Mouse (Mus musculus): Measurements from ENCODE around the gene Pygm. TPM values are rescaled to one million over a fixed set of nuclear protein-coding genes. Genes with fewer than 3 reads are reported as not detected.

Pygm gene
- polyA plus RNA-seq, 1 experiment from 2014 or later = 0.59 TPM

GRCm38 (mm10) chr19:6343996-6344395, 40.2 kb upstream of the Pygm start:
- Histone ChIP-seq H3K79me2 (ENCODE audit: inconsistent target) (no peaks in the 10 kb centered on the region), H3K27ac (no peak overlapping the region), H3K4me3 (ENCODE audit: inconsistent target) (no peak overlapping the region), H3K36me3 (ENCODE audit: inconsistent target) (peaks cover 15% of the 10 kb centered on the region; the same call in 1 of the 2 replicates)
- 82% methylated on average over 5 of the region's 5 CpGs for WGBS (ENCODE audit: missing documents)

- H3K79me2 ChIP-seq (ENCODE audit: inconsistent target) = no peaks in the 10 kb centered on the region
- H3K36me3 ChIP-seq (ENCODE audit: inconsistent target) = peaks cover 15% of the 10 kb centered on the region; the same call in 1 of the 2 replicates
- no peak overlapping the region for H3K4me3 ChIP-seq (ENCODE audit: inconsistent target)
- 94% methylated on average over 5 of the region's 5 CpGs for WGBS (ENCODE audit: missing documents)
- no peak overlapping the region for H3K27ac ChIP-seq
These were observed 38.2 kb upstream of the Pygm start for GRCm38 (mm10) chr19:6346023-6346422.

GRCm38 (mm10) chr19:6346661-6347060, 37.5 kb upstream of the Pygm start:
- H3K79me2 ChIP-seq (ENCODE audit: inconsistent target) = no peaks in the 10 kb centered on the region
- WGBS (ENCODE audit: missing documents) = 80% methylated on average over 10 of the region's 10 CpGs
- no peak overlapping the region for H3K27ac ChIP-seq
- peaks cover 15% of the 10 kb centered on the region; the same call in 1 of the 2 replicates for H3K36me3 ChIP-seq (ENCODE audit: inconsistent target)
- no peak overlapping the region for H3K4me3 ChIP-seq (ENCODE audit: inconsistent target)

GRCm38 (mm10) chr19:6347615-6348014, 36.6 kb upstream of the Pygm start:
- Histone ChIP-seq H3K4me3 (ENCODE audit: inconsistent target) (no peak overlapping the region), H3K79me2 (ENCODE audit: inconsistent target) (no peaks in the 10 kb centered on the region), H3K27ac (no peak overlapping the region), H3K36me3 (ENCODE audit: inconsistent target) (peaks cover 15% of the 10 kb centered on the region; the same call in 1 of the 2 replicates)
- WGBS (ENCODE audit: missing documents) = 98% methylated on average over 4 of the region's 4 CpGs

- H3K4me3 ChIP-seq (ENCODE audit: inconsistent target) = no peak overlapping the region
- WGBS (ENCODE audit: missing documents) = 51% methylated on average over 9 of the region's 9 CpGs
- no peak overlapping the region for H3K27ac ChIP-seq
- peaks cover 24% of the 10 kb centered on the region; the same call in 1 of the 2 replicates for H3K36me3 ChIP-seq (ENCODE audit: inconsistent target)
- no peaks in the 10 kb centered on the region for H3K79me2 ChIP-seq (ENCODE audit: inconsistent target)
These were observed 35.5 kb upstream of the Pygm start for GRCm38 (mm10) chr19:6348717-6349116.

- 48% methylated on average over 14 of the region's 14 CpGs for WGBS (ENCODE audit: missing documents)
- no peak overlapping the region for H3K27ac ChIP-seq
- no peak overlapping the region for H3K4me3 ChIP-seq (ENCODE audit: inconsistent target)
- no peaks in the 10 kb centered on the region for H3K79me2 ChIP-seq (ENCODE audit: inconsistent target)
- H3K36me3 ChIP-seq (ENCODE audit: inconsistent target) = peaks cover 28% of the 10 kb centered on the region; the same call in 1 of the 2 replicates
These were observed 34.8 kb upstream of the Pygm start for GRCm38 (mm10) chr19:6349215-6349983.

GRCm38 (mm10) chr19:6351431-6352106, 32.6 kb upstream of the Pygm start:
- WGBS (ENCODE audit: missing documents) = 76% methylated on average over 11 of the region's 14 CpGs

GRCm38 (mm10) chr19:6352107-6352505, 32.1 kb upstream of the Pygm start:
- no peaks in the 10 kb centered on the region for H3K79me2 ChIP-seq (ENCODE audit: inconsistent target)
- H3K36me3 ChIP-seq (ENCODE audit: inconsistent target) = peaks cover 13% of the 10 kb centered on the region; the same call in 1 of the 2 replicates
- no peak overlapping the region for H3K4me3 ChIP-seq (ENCODE audit: inconsistent target)
- 20% methylated on average over 2 of the region's 2 CpGs for WGBS (ENCODE audit: missing documents)
- H3K27ac ChIP-seq = no peak overlapping the region

More at GRCm38 (mm10) chr19:6351431-6352106, 32.6 kb upstream of the Pygm start:
- no peaks in the 10 kb centered on the region for H3K79me2 ChIP-seq (ENCODE audit: inconsistent target)
- H3K27ac ChIP-seq = no peak overlapping the region
- H3K36me3 ChIP-seq (ENCODE audit: inconsistent target) = peaks cover 18% of the 10 kb centered on the region; the same call in 1 of the 2 replicates
- no peak overlapping the region for H3K4me3 ChIP-seq (ENCODE audit: inconsistent target)

- no peak overlapping the region for H3K27ac ChIP-seq
- WGBS (ENCODE audit: missing documents) = 90% methylated on average over 7 of the region's 7 CpGs
- no peaks in the 10 kb centered on the region for H3K79me2 ChIP-seq (ENCODE audit: inconsistent target)
- peaks cover 13% of the 10 kb centered on the region; the same call in 1 of the 2 replicates for H3K36me3 ChIP-seq (ENCODE audit: inconsistent target)
- H3K4me3 ChIP-seq (ENCODE audit: inconsistent target) = no peak overlapping the region
These were observed 30.2 kb upstream of the Pygm start for GRCm38 (mm10) chr19:6354030-6354429.

GRCm38 (mm10) chr19:6361291-6361690, 22.9 kb upstream of the Pygm start:
- Histone ChIP-seq H3K27ac (no peak overlapping the region), H3K79me2 (ENCODE audit: inconsistent target) (peaks cover 20% of the 10 kb centered on the region), H3K4me3 (ENCODE audit: inconsistent target) (no peak overlapping the region), H3K36me3 (ENCODE audit: inconsistent target) (peaks cover 10% of the 10 kb centered on the region)
- 90% methylated on average over 3 of the region's 3 CpGs for WGBS (ENCODE audit: missing documents)

- WGBS (ENCODE audit: missing documents) = 0% methylated on average over 11 of the region's 11 CpGs
- Histone ChIP-seq H3K4me3 (ENCODE audit: inconsistent target) (peak overlapping the region; percentile 45), H3K27ac (peak overlapping the region; percentile 67), H3K79me2 (ENCODE audit: inconsistent target) (peaks cover 37% of the 10 kb centered on the region), H3K36me3 (ENCODE audit: inconsistent target) (peaks cover 28% of the 10 kb centered on the region)
These were observed 21.1 kb upstream of the Pygm start for GRCm38 (mm10) chr19:6363091-6363410.

- peak within 1 kb of the TSS; percentile 67 for H3K27ac ChIP-seq
- under 1% methylated on average over 83 of the region's 85 CpGs for WGBS (ENCODE audit: missing documents)
- H3K36me3 ChIP-seq (ENCODE audit: inconsistent target) = peaks cover 34% of the 10 kb centered on the region
- H3K4me3 ChIP-seq (ENCODE audit: inconsistent target) = peak within 1 kb of the TSS; percentile 63
- H3K79me2 ChIP-seq (ENCODE audit: inconsistent target) = peaks cover 43% of the 10 kb centered on the region
These were observed 20.6 kb upstream of the Pygm start, which contains the start of gene Sf1 for GRCm38 (mm10) chr19:6363411-6364240. Gene Sf1 (plus strand): TSS chr19:6363690.

GRCm38 (mm10) chr19:6364317-6364725, 19.9 kb upstream of the Pygm start:
- under 1% methylated on average over 53 of the region's 55 CpGs for WGBS (ENCODE audit: missing documents)
- Histone ChIP-seq H3K4me3 (ENCODE audit: inconsistent target) (peak overlapping the region; percentile 63), H3K27ac (peak overlapping the region; percentile 38), H3K79me2 (ENCODE audit: inconsistent target) (peaks cover 50% of the 10 kb centered on the region), H3K36me3 (ENCODE audit: inconsistent target) (peaks cover 41% of the 10 kb centered on the region)

- Histone ChIP-seq H3K36me3 (ENCODE audit: inconsistent target) (peaks cover 43% of the 10 kb centered on the region), H3K79me2 (ENCODE audit: inconsistent target) (peaks cover 55% of the 10 kb centered on the region), H3K4me3 (ENCODE audit: inconsistent target) (peak overlapping the region; percentile 63), H3K27ac (peak overlapping the region; percentile 38)
- 0% methylated on average over 2 of the region's 2 CpGs for WGBS (ENCODE audit: missing documents)
These were observed 19.4 kb upstream of the Pygm start for GRCm38 (mm10) chr19:6364842-6365241.

Data from macrophage (primary cell).